Mouse (Mus musculus) embryonic facial prominence, embryonic 11.5 days (tissue): ENCODE data around the gene Vps9d1. TPM values are rescaled to one million over a fixed set of nuclear protein-coding genes. Genes with fewer than 3 reads are reported as not detected.
"Not testable (repeated sequence)": the region's sequence is repeated elsewhere in the genome, so short reads cannot be mapped to it uniquely, and the experiment has no call there.

Experiments used
- ATAC-seq: fragments of 200-750 bp; cut with Nextera tagmentation; replicated peaks from 2 replicates; pipeline ENCODE4 v1.8.0; 2017; ENCODE audit warnings: low read depth; ENCODE audit not compliant: insufficient number of reproducible peaks, low FRiP score, low TSS enrichment
- DNase-seq: peaks from one replicate; pipeline ENCODE4 v3.0.0-alpha.2; 2015; ENCODE audit warnings: low spot score
- H3K27ac ChIP-seq: fragments of 300-500 bp; sonication (generic); replicated peaks from 2 replicates; pipeline ENCODE4 v1.5.1; 2014; ENCODE audit warnings: mild to moderate bottlenecking, low read depth, low read length, control low read depth
- H3K27me3 ChIP-seq: fragments of 300-500 bp; sonication (generic); 2 replicates; pipeline ENCODE4 v1.6.1; 2014; ENCODE audit warnings: mild to moderate bottlenecking, low read length, moderate library complexity, mixed read lengths; ENCODE audit not compliant: control insufficient read depth, insufficient read depth
- H3K36me3 ChIP-seq: fragments of 300-500 bp; sonication (generic); replicated peaks from 2 replicates; pipeline ENCODE4 v1.6.1; 2014; ENCODE audit warnings: low read depth, mild to moderate bottlenecking, low read length, moderate library complexity, mixed read lengths; ENCODE audit not compliant: control insufficient read depth, insufficient read depth
- H3K4me1 ChIP-seq: fragments of 300-500 bp; sonication (generic); 2 replicates; pipeline ENCODE4 v1.6.1; 2014; ENCODE audit warnings: low read length, mixed read lengths; ENCODE audit not compliant: control insufficient read depth, insufficient read depth
- H3K4me2 ChIP-seq: fragments of 300-500 bp; sonication (generic); 2 replicates; pipeline ENCODE4 v1.6.1; 2014; ENCODE audit warnings: low read depth, mild to moderate bottlenecking, control low read depth, low read length, moderate library complexity
- H3K4me3 ChIP-seq: fragments of 300-500 bp; sonication (generic); 2 replicates; pipeline ENCODE4 v1.5.1; 2014; ENCODE audit warnings: low read depth, low read length, control low read depth
- H3K9ac ChIP-seq: fragments of 300-500 bp; sonication (generic); replicated peaks from 2 replicates; pipeline ENCODE4 v1.6.1; 2014; ENCODE audit warnings: mild to moderate bottlenecking, control low read depth, low read length
- H3K9me3 ChIP-seq: fragments of 300-500 bp; sonication (generic); replicated peaks from 2 replicates; pipeline ENCODE4 v1.6.1; 2016; ENCODE audit warnings: mild to moderate bottlenecking, low read length, inconsistent platforms, mixed read lengths; ENCODE audit not compliant: control insufficient read depth
- WGBS: fragments of 180-500 bp; shearing (Covaris S2); extraction: QIAGEN DNeasy Blood & Tissue Kit; methylation state at CpG from one replicate; pipeline ENCODE4 v1.1.7; 2014; 5-methylcytosine and 5-hydroxymethylcytosine counted together
- polyA plus RNA-seq: library from polyadenylated mRNA; unstranded; fragments of >200 nt; fragmentation: Nextera tagmentation; extraction: Ambion mirVana; gene quantifications from 2 replicates; pipeline ENCODE4 v1.2.1, GENCODE M21; 2014

Vps9d1 gene
- polyA plus RNA-seq, 1 experiment from 2014 or later = 15.6 TPM

GRCm38 (mm10) chr8:123271901-123272300 is 17.8 kb upstream of the Vps9d1 start:
- H3K9me3 ChIP-seq = no peaks in the 10 kb centered on the region
- DNase-seq (peak; percentile 6), ATAC-seq (no peak)
- no peak overlapping the region for H3K4me2 ChIP-seq
- H3K4me3 ChIP-seq = no peak overlapping the region
- no peaks in the 10 kb centered on the region for H3K4me1 ChIP-seq
- H3K27me3 ChIP-seq = no peaks in the 10 kb centered on the region
- no peak overlapping the region for H3K27ac ChIP-seq
- WGBS = 73% methylated on average over 4 of the region's 4 CpGs
- peaks cover 2% of the 10 kb centered on the region for H3K36me3 ChIP-seq
- no peak overlapping the region for H3K9ac ChIP-seq

DNA sequence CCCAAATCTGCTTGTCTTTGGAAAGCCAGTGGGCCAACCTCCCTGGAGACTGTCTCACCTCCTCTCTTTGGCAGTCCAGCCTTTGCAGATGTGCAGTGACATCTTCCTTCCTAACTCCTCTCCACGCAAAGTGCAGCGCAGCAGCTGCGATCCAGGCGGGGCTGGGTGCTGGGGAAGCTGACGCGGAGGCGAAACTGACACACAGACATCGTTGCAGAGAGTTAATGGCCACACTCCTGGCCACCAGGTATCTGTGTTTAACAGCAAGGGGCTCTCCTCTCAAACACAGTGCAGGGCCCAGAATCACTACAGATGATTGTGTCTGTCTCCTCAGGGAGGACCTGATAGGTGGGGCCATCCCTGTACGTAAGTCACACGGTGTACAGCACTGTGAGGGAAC is 17.0 kb upstream of the Vps9d1 start:
- DNase-seq = no peak
- no peaks in the 10 kb centered on the region for H3K4me1 ChIP-seq
- peaks cover 2% of the 10 kb centered on the region; the same call in 1 of the 2 replicates for H3K36me3 ChIP-seq
- H3K9ac ChIP-seq = no peak overlapping the region
- no peak for ATAC-seq
- no peaks in the 10 kb centered on the region for H3K9me3 ChIP-seq
- 93% methylated on average over 10 of the region's 10 CpGs for WGBS
- H3K4me3 ChIP-seq = no peak overlapping the region
- no peaks in the 10 kb centered on the region for H3K27me3 ChIP-seq
- H3K27ac ChIP-seq = no peak overlapping the region
- H3K4me2 ChIP-seq = no peak overlapping the region

DNA sequence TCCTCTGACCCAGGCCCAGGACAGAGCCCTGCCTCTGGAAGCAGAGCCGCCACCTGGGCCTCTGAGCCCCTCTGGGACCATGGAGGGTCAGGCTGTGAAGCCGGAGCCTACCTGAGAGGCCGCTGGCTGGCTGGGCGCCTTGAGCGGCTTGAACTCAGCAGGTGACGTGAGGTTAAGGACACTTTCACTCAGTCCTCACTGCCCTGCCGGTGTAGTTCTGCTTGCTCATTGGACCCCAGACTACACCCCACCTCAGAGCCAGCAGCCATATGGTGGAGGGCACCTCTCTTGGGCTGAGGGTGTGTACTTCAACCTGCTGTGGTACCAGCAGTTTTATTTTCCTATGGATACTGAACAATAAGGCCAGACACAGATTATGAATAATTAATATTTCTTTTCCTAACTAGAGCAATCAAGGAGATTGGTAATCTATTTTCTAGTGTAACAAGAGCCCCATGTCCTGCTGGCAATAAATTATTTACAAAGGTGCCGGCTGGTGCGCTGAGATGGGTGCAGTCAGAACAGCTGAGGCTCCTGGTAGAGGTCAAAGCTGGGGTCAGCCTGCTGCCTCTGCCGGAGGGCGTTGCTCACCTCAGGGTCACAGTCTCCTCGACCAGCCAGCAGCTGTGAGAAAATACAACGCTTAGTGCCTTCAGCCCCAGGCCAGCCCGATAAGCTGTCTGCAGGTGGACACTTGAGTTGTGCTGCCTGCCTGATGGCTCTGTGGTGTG is 13.9 kb upstream of the Vps9d1 start:
- H3K36me3 ChIP-seq = peaks cover 2% of the 10 kb centered on the region
- DNase-seq (no peak), ATAC-seq (peak; percentile 36; the same call in 1 of the 2 replicates)
- WGBS = 70% methylated on average over 14 of the region's 14 CpGs
- no peaks in the 10 kb centered on the region for H3K27me3 ChIP-seq
- no peak overlapping the region for H3K9ac ChIP-seq
- no peak overlapping the region for H3K27ac ChIP-seq
- no peaks in the 10 kb centered on the region for H3K4me1 ChIP-seq
- no peaks in the 10 kb centered on the region for H3K9me3 ChIP-seq
- no peak overlapping the region for H3K4me3 ChIP-seq
- no peak overlapping the region for H3K4me2 ChIP-seq

- not testable (repeated sequence) for DNase-seq, H3K36me3 ChIP-seq, H3K9ac ChIP-seq
Observed at GRCm38 (mm10) chr8:123257593-123257992, 3.4 kb upstream of the Vps9d1 start.

DNA sequence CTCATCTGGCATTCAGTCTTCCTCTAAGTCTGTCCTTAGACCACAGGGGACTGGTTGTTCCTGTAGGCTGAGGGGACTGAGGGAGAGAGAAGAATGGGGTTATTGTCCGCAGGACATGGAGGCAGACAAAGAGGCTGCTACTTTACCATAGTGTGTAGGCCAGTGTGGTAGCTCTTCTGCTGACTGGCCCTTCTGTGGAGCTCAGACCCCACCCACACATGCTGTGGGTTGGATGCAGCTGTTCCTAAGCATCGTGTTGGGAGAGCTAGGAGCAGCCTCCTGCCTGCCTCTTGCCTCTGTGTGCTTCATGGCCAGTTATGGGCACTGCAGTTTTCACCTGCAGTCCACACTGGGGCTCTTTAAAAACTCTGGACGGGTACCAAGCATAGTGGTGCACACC is 3.0 kb upstream of the Vps9d1 start:
- no peaks in the 10 kb centered on the region; the same call in none of the 2 replicates for H3K36me3 ChIP-seq
- H3K27me3 ChIP-seq = no peaks in the 10 kb centered on the region
- no peak overlapping the region for H3K9ac ChIP-seq
- H3K27ac ChIP-seq = no peak overlapping the region
- H3K4me3 ChIP-seq = no peak overlapping the region
- peaks cover 4% of the 10 kb centered on the region; the same call in 1 of the 2 replicates for H3K4me1 ChIP-seq
- 45% methylated on average over 3 of the region's 3 CpGs for WGBS
- no peak overlapping the region for H3K4me2 ChIP-seq
- DNase-seq = no peak
- H3K9me3 ChIP-seq = no peaks in the 10 kb centered on the region
- no peak for ATAC-seq

More at GRCm38 (mm10) chr8:123257593-123257992, 3.4 kb upstream of the Vps9d1 start:
- 91% methylated on average over 8 of the region's 8 CpGs for WGBS
- H3K27me3 ChIP-seq, H3K27ac ChIP-seq, H3K9me3 ChIP-seq, H3K4me1 ChIP-seq, H3K4me3 ChIP-seq, H3K4me2 ChIP-seq, ATAC-seq: not testable (repeated sequence)

DNA sequence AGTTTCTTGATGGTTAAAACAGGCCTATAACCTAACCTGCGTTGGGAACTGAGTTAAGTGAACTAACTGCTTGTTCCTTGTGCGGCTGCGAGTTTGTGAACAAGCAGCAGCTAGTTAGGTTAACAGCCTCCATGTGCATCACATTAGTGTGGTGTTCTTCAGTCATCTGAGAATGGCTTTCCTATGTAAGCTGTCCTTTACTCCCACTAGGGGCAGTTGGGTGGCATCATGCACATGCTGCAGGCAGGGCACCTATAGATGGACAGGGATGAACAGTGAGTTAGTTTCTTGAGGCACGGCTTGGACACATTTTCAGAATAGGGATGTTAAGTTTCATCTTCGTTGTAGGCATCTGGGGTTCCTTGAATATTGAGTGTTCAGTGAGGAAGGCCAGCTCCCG is 1.0 kb upstream of the Vps9d1 start:
- 67% methylated on average over 6 of the region's 6 CpGs for WGBS

GRCm38 (mm10) chr8:123253451-123254098 is 573 bp downstream of the Vps9d1 start:
- Histone ChIP-seq H3K9ac (peak overlapping the region; percentile 96), H3K27ac (peak overlapping the region; percentile 87), H3K36me3 (no peaks in the 10 kb centered on the region; the same call in none of the 2 replicates), H3K4me2 (peak overlapping the region; percentile 94), H3K9me3 (no peaks in the 10 kb centered on the region), H3K4me3 (peak overlapping the region; percentile 78), H3K27me3 (no peaks in the 10 kb centered on the region), H3K4me1 (peaks cover 4% of the 10 kb centered on the region; the same call in 1 of the 2 replicates)
- DNase-seq = no peak
- under 1% methylated on average over 38 of the region's 40 CpGs for WGBS
- ATAC-seq = peak; percentile 42

More for the DNA sequence above, 1.0 kb upstream of the Vps9d1 start:
- no peaks in the 10 kb centered on the region for H3K27me3 ChIP-seq
- peak overlapping the region; percentile 96 for H3K9ac ChIP-seq
- H3K4me3 ChIP-seq = peak overlapping the region; percentile 78
- no peaks in the 10 kb centered on the region; the same call in none of the 2 replicates for H3K36me3 ChIP-seq
- DNase-seq (no peak), ATAC-seq (no peak)
- no peak overlapping the region for H3K27ac ChIP-seq
- peaks cover 4% of the 10 kb centered on the region; the same call in 1 of the 2 replicates for H3K4me1 ChIP-seq
- H3K4me2 ChIP-seq = peak overlapping the region; percentile 94
- H3K9me3 ChIP-seq = no peaks in the 10 kb centered on the region

- 46% methylated on average over 4 of the region's 4 CpGs for WGBS
- no peak for ATAC-seq
- no peaks in the 10 kb centered on the region; the same call in none of the 2 replicates for H3K36me3 ChIP-seq
Observed at GRCm38 (mm10) chr8:123252925-123253324, 1.2 kb downstream of the Vps9d1 start.

More at GRCm38 (mm10) chr8:123252925-123253324, 1.2 kb downstream of the Vps9d1 start:
- Histone ChIP-seq H3K4me3 (peak overlapping the region; percentile 78), H3K4me2 (peak overlapping the region; percentile 94), H3K4me1 (peaks cover 4% of the 10 kb centered on the region; the same call in 1 of the 2 replicates), H3K27me3 (no peaks in the 10 kb centered on the region), H3K9ac (no peak overlapping the region; the same call in 1 of the 2 replicates), H3K27ac (no peak overlapping the region), H3K9me3 (no peaks in the 10 kb centered on the region)
- no peak for DNase-seq
